Mouse (Mus musculus): ENCODE data around the gene Elmo1.

The Elmo1 gene

GRCm38 (mm10) chr13:20125845-20126244, 35.4 kb downstream of the Elmo1 start:
- DNase-seq: no peak

GRCm38 (mm10) chr13:20127553-20127952, 37.2 kb downstream of the Elmo1 start:
- no peak for DNase-seq

GRCm38 (mm10) chr13:20128097-20128496, 37.7 kb downstream of the Elmo1 start:
- no peak for DNase-seq

- DNase-seq: no peak
These were observed 40.3 kb downstream of the Elmo1 start for GRCm38 (mm10) chr13:20130731-20131130.

GRCm38 (mm10) chr13:20131322-20131997, 41.1 kb downstream of the Elmo1 start:
- no peak for DNase-seq

GRCm38 (mm10) chr13:20131998-20132371, 41.6 kb downstream of the Elmo1 start:
- no peak for DNase-seq

GRCm38 (mm10) chr13:20133602-20134394, 43.4 kb downstream of the Elmo1 start:
- DNase-seq: no peak

GRCm38 (mm10) chr13:20134395-20135225, 44.2 kb downstream of the Elmo1 start:
- DNase-seq: peak; percentile 36 to 47

- DNase-seq: no peak
These were observed 46.4 kb downstream of the Elmo1 start for GRCm38 (mm10) chr13:20136753-20137152.

GRCm38 (mm10) chr13:20138466-20138865, 48.1 kb downstream of the Elmo1 start:
- DNase-seq: no peak

- DNase-seq: no peak
These were observed 48.7 kb downstream of the Elmo1 start for GRCm38 (mm10) chr13:20139060-20139459.

- no peak for DNase-seq
These were observed 49.6 kb downstream of the Elmo1 start for GRCm38 (mm10) chr13:20139825-20140665.

GRCm38 (mm10) chr13:20142637-20143036, 52.2 kb downstream of the Elmo1 start:
- DNase-seq: no peak

- no peak for DNase-seq
These were observed 56.5 kb downstream of the Elmo1 start for GRCm38 (mm10) chr13:20146848-20147247.

- no peak for DNase-seq
These were observed 57.3 kb downstream of the Elmo1 start for GRCm38 (mm10) chr13:20147736-20148135.

GRCm38 (mm10) chr13:20150130-20150835, 59.9 kb downstream of the Elmo1 start:
- no peak for DNase-seq

- DNase-seq: no peak
These were observed 61.0 kb downstream of the Elmo1 start for GRCm38 (mm10) chr13:20151302-20151978.

- DNase-seq: no peak
These were observed 66.7 kb downstream of the Elmo1 start for GRCm38 (mm10) chr13:20157059-20157458.

- no peak for DNase-seq
These were observed 67.1 kb downstream of the Elmo1 start for GRCm38 (mm10) chr13:20157529-20157928.

- DNase-seq: no peak
These were observed 73.1 kb downstream of the Elmo1 start for GRCm38 (mm10) chr13:20163339-20163954.

- no peak for DNase-seq
These were observed 74.4 kb downstream of the Elmo1 start for GRCm38 (mm10) chr13:20164837-20165236.
